18 mouse cellular contexts compared by ENCODE assay signal in genomic region chr15:90131777-90132176, GRCm38 (mm10).
DNase-seq lines count a peak whose midpoint lies in the region; TF ChIP-seq lines count a peak whose summit lies in the region.
"Had no signal": no experiment of that assay in that cellular context is flagged by ENCODE, and none has a peak within 500 bp of the region (broad histone marks: within the 10 kb centered on the region; RNA-seq: fewer than 3 reads in every experiment).

No protein-coding gene starts in this region.

- DNase-seq in gastrocnemius, postnatal 10 days = peak; percentile 7
- DNase-seq in gastrocnemius, adult 8-10 months (ENCODE audit: low spot score in 2 of 2) = no peak
- DNase-seq in left cerebral cortex, postnatal 14 days (ENCODE audit: low spot score in 2 of 2) = peak; percentile 6 to 7
- no peak for DNase-seq in left cerebral cortex, adult 11 months (ENCODE audit: low spot score)
- peak; percentile 74 for DNase-seq in brain, adult 2 months (ENCODE audit: low read depth, low spot score)
- peak; percentile 38 for DNase-seq in right cerebral cortex, postnatal 25 days
- no peak for DNase-seq in lung, adult 2 months
- DNase-seq in kidney, postnatal 4 days = no peak
- DNase-seq: adrenal gland, postnatal 10 days; cerebellum, adult 11-12 months; cerebellum, adult 9-10 months; cerebellum, postnatal 25 days; heart, adult 2 months; heart, postnatal 14 days had no signal

- no peak overlapping the region for H3K4me3 ChIP-seq in lung, adult 2 months (replicated peaks; ENCODE audit: extremely low read depth, low read depth, low read length)
- H3K4me3 ChIP-seq: embryonic facial prominence, embryonic 12.5 days; forebrain, embryonic 15.5 days; heart, adult 2 months; heart, embryonic 15.5 days; hindbrain, embryonic 13.5 days had no signal

- no peak for TF ChIP-seq POLR2A in lung, adult 2 months (IDR thresholded peaks at IDR 0.05; ENCODE audit: borderline replicate concordance, extremely low read depth, low read depth, low read length)

- TF ChIP-seq CTCF in lung, adult 2 months (IDR thresholded peaks at IDR 0.05; ENCODE audit: insufficient read depth, low read length) = no peak

- intact Hi-C loops in left cerebral cortex, postnatal 14 days (cut with DNase I) = no loop called here

- 73% methylated on average over 5 of the region's 5 CpGs for WGBS in lung, adult 2 months

- no peaks in the 10 kb centered on the region for H3K4me1 ChIP-seq in lung, adult 2 months (ENCODE audit: control insufficient read depth, insufficient read depth, low read length)
- H3K4me1 ChIP-seq: embryonic facial prominence, embryonic 12.5 days; forebrain, embryonic 15.5 days; heart, embryonic 15.5 days; hindbrain, embryonic 13.5 days had no signal

Comparison
In these comparisons a context has a peak if more than half of its experiments do, and no peak if none do; other contexts are left out.
1. DNase-seq: peak in gastrocnemius, postnatal 10 days (single experiment), left cerebral cortex, postnatal 14 days (2 of 2), brain, adult 2 months (single experiment) and right cerebral cortex, postnatal 25 days (single experiment); none in gastrocnemius, adult 8-10 months (0 of 2), left cerebral cortex, adult 11 months (single experiment), lung, adult 2 months (single experiment) and kidney, postnatal 4 days (0 of 2).